Mouse (Mus musculus): ENCODE data around the gene Serpinb8.

DNA sequence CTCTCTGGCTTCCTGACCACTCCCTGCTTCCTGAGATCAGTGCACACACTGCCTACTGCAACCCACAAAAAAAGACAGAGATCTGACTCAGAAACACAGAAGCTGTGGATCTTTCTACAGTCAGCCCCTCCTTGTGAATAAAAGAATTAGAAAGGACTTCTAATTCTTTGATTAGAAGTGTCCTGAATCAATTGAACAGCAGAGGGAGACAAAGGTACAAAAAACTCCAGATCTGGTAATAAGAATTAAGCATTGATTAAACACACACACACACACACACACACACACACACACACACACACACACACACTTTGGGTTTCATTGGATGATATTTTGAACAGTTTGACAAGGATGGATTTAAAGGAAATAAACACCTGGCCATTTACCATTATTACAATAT lies 24.2 kb upstream of the Serpinb8 start:
- no peak for TF ChIP-seq CTCF (IDR thresholded peaks at IDR 0.05; ENCODE audit: borderline replicate concordance, control insufficient read depth, extremely low read depth, insufficient read depth, low read length, poor library complexity)
- no peak for TF ChIP-seq POLR2A (IDR thresholded peaks at IDR 0.05; ENCODE audit: control insufficient read depth, extremely low read depth, insufficient read depth, low read length, poor library complexity)

Measured in thymus, adult 2 months (tissue).